Mouse (Mus musculus) cerebellum, adult 2 months (tissue): ENCODE results near the gene Prkag2.

Source experiments
- CTCF ChIP-seq: fragments of 200-500 bp; IDR thresholded peaks from 2 replicates; pipeline ENCODE4 v1.5.1; 2011; ENCODE audit warnings: low read depth, mild to moderate bottlenecking, control low read depth, low read length, moderate library complexity, borderline replicate concordance; ENCODE audit not compliant: insufficient read depth
- POLR2A ChIP-seq: fragments of 200-500 bp; IDR thresholded peaks from 2 replicates; pipeline ENCODE4 v1.6.1; 2011; ENCODE audit warnings: low read length, control low read depth, borderline replicate concordance; ENCODE audit not compliant: insufficient read depth

DNA sequence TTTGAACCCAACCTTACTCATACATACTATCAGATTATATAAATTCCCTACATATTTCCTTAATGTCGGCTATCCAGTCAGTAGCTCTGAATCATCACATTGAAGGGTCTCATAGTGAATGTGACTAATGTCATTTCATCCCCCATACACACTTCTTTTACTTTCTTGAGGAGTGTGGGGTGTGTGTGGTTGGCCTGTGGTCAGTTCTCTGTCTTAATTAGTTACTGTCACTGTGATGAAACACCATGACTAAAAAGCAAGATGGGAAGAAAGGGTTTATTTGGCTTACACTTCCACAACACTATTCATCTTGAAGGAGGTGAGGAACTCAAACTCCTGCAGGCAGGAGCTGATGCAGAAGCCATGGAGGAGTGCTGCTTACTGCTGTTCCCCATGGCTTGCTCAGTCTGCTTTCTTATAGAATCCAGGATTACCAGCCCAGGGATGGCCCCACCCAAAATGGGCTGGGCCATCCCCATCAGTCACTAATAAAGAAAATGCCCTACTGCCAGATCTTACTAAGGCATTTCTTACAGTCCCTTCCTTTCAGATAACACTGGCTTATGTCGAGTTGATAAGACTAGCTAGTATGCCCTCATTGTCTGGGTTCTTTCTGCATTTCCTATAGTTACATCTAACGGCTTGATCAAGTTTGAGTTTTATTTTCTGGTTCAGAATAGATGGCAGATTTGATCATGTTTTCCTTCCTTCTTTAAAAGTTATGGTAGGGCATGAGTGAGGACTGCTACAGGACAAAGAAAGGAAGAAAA lies 240.5 kb downstream of the Prkag2 start:
- no peak for TF ChIP-seq CTCF
- no peak for TF ChIP-seq POLR2A
